Mouse (Mus musculus): ENCODE measurements around the gene Tbc1d12. TPM values are rescaled to one million over a fixed set of nuclear protein-coding genes. Genes with fewer than 3 reads are reported as not detected.

Gene Tbc1d12
- total and polyA plus RNA-seq, 3 experiments, result 2.5 to 2.9 TPM; not detected in 1

DNA sequence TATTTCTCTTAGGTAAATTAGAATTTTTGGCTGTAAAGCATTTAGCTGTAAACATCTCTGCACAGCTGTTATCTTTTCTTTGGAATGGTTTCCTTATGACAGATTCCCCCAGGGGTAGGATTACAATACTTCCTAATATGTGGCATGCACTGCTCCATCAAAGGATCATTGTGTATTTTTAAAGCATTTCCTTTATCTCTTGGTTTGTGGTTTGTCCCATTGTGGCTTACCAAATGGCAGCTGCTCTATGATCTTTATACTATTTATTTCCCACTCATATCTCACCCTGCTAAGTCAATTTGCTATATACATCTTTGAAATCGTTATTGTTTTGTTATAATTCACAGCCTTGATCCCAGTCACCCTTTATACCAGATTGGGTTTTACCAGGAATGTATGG lies 3.2 kb upstream of the Tbc1d12 start:
- peaks cover 0 to 4% of the 10 kb centered on the region in 2 experiments; a peak in 1 of 4 replicates for H3K4me1 ChIP-seq (ENCODE audit: control insufficient read depth in 1 of 2, insufficient read depth in 2 of 2, low read length in 2 of 2)
- peaks cover 10% of the 10 kb centered on the region for H3K79me2 ChIP-seq (ENCODE audit: control insufficient read depth, insufficient read depth, low read length, poor library complexity)
- H3K9ac ChIP-seq (ENCODE audit: control insufficient read depth, low read depth, low read length, poor library complexity, severe bottlenecking), result no peak overlapping the region
- H3K36me3 ChIP-seq (ENCODE audit: control insufficient read depth in 1 of 2, insufficient read depth in 2 of 2, low read length in 2 of 2), result peaks cover 0 to 7% of the 10 kb centered on the region in 2 experiments; a peak in 2 of 4 replicates
- H3K9me3 ChIP-seq (replicated peaks; ENCODE audit: insufficient read depth, low read length), result no peaks in the 10 kb centered on the region
- no peak for DNase-seq (ENCODE audit: low read depth, low spot score)
- no peak overlapping the region for H3K4me3 ChIP-seq (ENCODE audit: control insufficient read depth in 1 of 2, insufficient read depth in 1 of 2, low read depth in 2 of 2, low read length in 2 of 2)
- no peak overlapping the region for H3K27ac ChIP-seq (ENCODE audit: control insufficient read depth, low read depth, low read length)
- H3K27me3 ChIP-seq (ENCODE audit: control insufficient read depth in 1 of 2, insufficient read depth in 2 of 2, low read length in 2 of 2), result peaks cover 0 to 9% of the 10 kb centered on the region in 2 experiments; a peak in 2 of 4 replicates
- TF ChIP-seq KAT2A (conservative IDR thresholded peaks at IDR 0.05; ENCODE audit: low read depth, low read length), result no peak
- TF ChIP-seq MXI1 (IDR thresholded peaks at IDR 0.05; ENCODE audit: low read depth, low read length), result no peak
- no peak for TF ChIP-seq TCF12 (IDR thresholded peaks at IDR 0.05; ENCODE audit: low read depth, low read length)
- TF ChIP-seq ZNF384 (IDR thresholded peaks at IDR 0.05; ENCODE audit: low read depth, low read length), result no peak
- 0 out of 2 replicates have a peak, but pooled peaks have one; percentile 24 for TF ChIP-seq RCOR1 (IDR thresholded peaks at IDR 0.05; ENCODE audit: low read depth, low read length)
- no peak for TF ChIP-seq MYB (IDR thresholded peaks at IDR 0.05; ENCODE audit: low read depth, low read length)
- no peak for TF ChIP-seq CHD1 (IDR thresholded peaks at IDR 0.05; ENCODE audit: low read depth, low read length)
- TF ChIP-seq RAD21 (IDR thresholded peaks at IDR 0.05; ENCODE audit: low read depth, low read length), result no peak

- Histone ChIP-seq H3K36me3 (ENCODE audit: control insufficient read depth in 1 of 2, insufficient read depth in 2 of 2, low read length in 2 of 2) (peaks cover 0 to 8% of the 10 kb centered on the region in 2 experiments; a peak in 2 of 4 replicates), H3K27ac (ENCODE audit: control insufficient read depth, low read depth, low read length) (peak overlapping the region; percentile 38), H3K4me3 (ENCODE audit: control insufficient read depth in 1 of 2, insufficient read depth in 1 of 2, low read depth in 2 of 2, low read length in 2 of 2) (peak overlapping the region; percentile 65 to 82), H3K27me3 (ENCODE audit: control insufficient read depth in 1 of 2, insufficient read depth in 2 of 2, low read length in 2 of 2) (peaks cover 0 to 7% of the 10 kb centered on the region in 2 experiments; a peak in 2 of 4 replicates), H3K9me3 (replicated peaks; ENCODE audit: insufficient read depth, low read length) (no peaks in the 10 kb centered on the region), H3K9ac (ENCODE audit: control insufficient read depth, low read depth, low read length, poor library complexity, severe bottlenecking) (peak overlapping the region; percentile 63), H3K4me1 (ENCODE audit: control insufficient read depth in 1 of 2, insufficient read depth in 2 of 2, low read length in 2 of 2) (peaks cover 0 to 4% of the 10 kb centered on the region in 2 experiments; a peak in 1 of 4 replicates), H3K79me2 (ENCODE audit: control insufficient read depth, insufficient read depth, low read length, poor library complexity) (peaks cover 10% of the 10 kb centered on the region)
- TF ChIP-seq MYC (IDR thresholded peaks at IDR 0.05; ENCODE audit: low read depth, low read length) (0 out of 2 replicates have a peak, but pooled peaks have one; percentile 24), EP300 (IDR thresholded peaks at IDR 0.05; ENCODE audit: low read depth in 1 of 2, low read length in 2 of 2) (no peak; a peak in 1 of 4 replicates), ELF1 (IDR thresholded peaks at IDR 0.05; ENCODE audit: low read depth, low read length) (no peak), SIN3A (IDR thresholded peaks at IDR 0.05; ENCODE audit: low read length) (no peak)
- DNase-seq (ENCODE audit: low read depth, low spot score), result no peak
Measured at GRCm38 (mm10) chr19:38836084-38836437, 318 bp upstream of the Tbc1d12 start.

GRCm38 (mm10) chr19:38837171-38837641 lies 827 bp downstream of the Tbc1d12 start:
- H3K4me1 ChIP-seq (ENCODE audit: control insufficient read depth in 1 of 2, insufficient read depth in 2 of 2, low read length in 2 of 2), result peaks cover 0 to 4% of the 10 kb centered on the region in 2 experiments; a peak in 1 of 4 replicates
- no peaks in the 10 kb centered on the region for H3K9me3 ChIP-seq (replicated peaks; ENCODE audit: insufficient read depth, low read length)
- H3K36me3 ChIP-seq (ENCODE audit: control insufficient read depth in 1 of 2, insufficient read depth in 2 of 2, low read length in 2 of 2), result peaks cover 0 to 8% of the 10 kb centered on the region in 2 experiments; a peak in 2 of 4 replicates
- TF ChIP-seq HCFC1 (IDR thresholded peaks at IDR 0.05; ENCODE audit: low read depth, low read length) (0 out of 2 replicates have a peak, but pooled peaks have one; percentile 14), POLR2AphosphoS2 (IDR thresholded peaks at IDR 0.05; ENCODE audit: low read length) (no peak), GABPA (IDR thresholded peaks at IDR 0.05; ENCODE audit: low read depth, low read length) (no peak), ETS1 (IDR thresholded peaks at IDR 0.05; ENCODE audit: low read depth, low read length) (no peak), USF2 (IDR thresholded peaks at IDR 0.05; ENCODE audit: borderline replicate concordance in 1 of 2, insufficient read depth in 1 of 2, low read depth in 1 of 2, low read length in 2 of 2) (no peak)
- H3K79me2 ChIP-seq (ENCODE audit: control insufficient read depth, insufficient read depth, low read length, poor library complexity), result peaks cover 10% of the 10 kb centered on the region
- H3K27me3 ChIP-seq (ENCODE audit: control insufficient read depth in 1 of 2, insufficient read depth in 2 of 2, low read length in 2 of 2), result peaks cover 0 to 5% of the 10 kb centered on the region in 2 experiments; a peak in 2 of 4 replicates
- H3K9ac ChIP-seq (ENCODE audit: control insufficient read depth, low read depth, low read length, poor library complexity, severe bottlenecking), result peak overlapping the region; percentile 84
- no peak overlapping the region for H3K27ac ChIP-seq (ENCODE audit: control insufficient read depth, low read depth, low read length)
- peak overlapping the region; percentile 82 to 86 for H3K4me3 ChIP-seq (ENCODE audit: control insufficient read depth in 1 of 2, insufficient read depth in 1 of 2, low read depth in 2 of 2, low read length in 2 of 2)
- peak; percentile 65 for DNase-seq (ENCODE audit: low read depth, low spot score)

Data from MEL (cell line).